Mouse (Mus musculus): ENCODE results near the gene Paxbp1. TPM values are rescaled to one million over a fixed set of nuclear protein-coding genes. Genes with fewer than 3 reads are reported as not detected.

Gene Paxbp1
- total RNA-seq, 1 experiment: 57.9 TPM

GRCm38 (mm10) chr16:90995023-90995422 is 49.3 kb downstream of the Paxbp1 start:
- H3K4me1 ChIP-seq (ENCODE audit: control insufficient read depth in 2 of 2, insufficient read depth in 2 of 2, low read length in 2 of 2, poor library complexity in 1 of 2): no peaks in the 10 kb centered on the region
- H3K36me3 ChIP-seq (ENCODE audit: control insufficient read depth, insufficient read depth, low read length, poor library complexity, severe bottlenecking): no peaks in the 10 kb centered on the region
- in situ Hi-C loops (cut with MboI; ENCODE audit: low sequenced_read_pairs in 2 of 2, unreplicated experiment in 2 of 2): no loop called here
- H3K9me3 ChIP-seq (ENCODE audit: control insufficient read depth, insufficient read depth, low read depth, low read length): no peaks in the 10 kb centered on the region
- DNase-seq (ENCODE audit: low read depth, low spot score): no peak
- H3K4me3 ChIP-seq (ENCODE audit: insufficient read depth in 1 of 2, low read depth in 1 of 2, low read length in 2 of 2, poor library complexity in 1 of 2, severe bottlenecking in 1 of 2): no peak overlapping the region
- H3K9ac ChIP-seq (ENCODE audit: insufficient read depth, low read depth, low read length, poor library complexity, severe bottlenecking): no peak overlapping the region
- H3K27ac ChIP-seq (ENCODE audit: insufficient read depth, low read depth, low read length, poor library complexity, severe bottlenecking): no peak overlapping the region
- TF ChIP-seq ZNF384 (IDR thresholded peaks at IDR 0.05; ENCODE audit: low read depth, low read length) (no peak), ZC3H11A (IDR thresholded peaks at IDR 0.05; ENCODE audit: borderline replicate concordance, low read depth, low read length) (no peak), MAFK (IDR thresholded peaks at IDR 0.05; ENCODE audit: insufficient read depth, low read depth, low read length) (no peak), CHD2 (IDR thresholded peaks at IDR 0.05; ENCODE audit: low read depth, low read length) (no peak), HCFC1 (IDR thresholded peaks at IDR 0.05; ENCODE audit: borderline replicate concordance, insufficient read depth, low read length) (no peak)

- DNase-seq (ENCODE audit: low read depth, low spot score): no peak
- TF ChIP-seq MAFK (IDR thresholded peaks at IDR 0.05; ENCODE audit: insufficient read depth, low read depth, low read length) (no peak), ZNF384 (IDR thresholded peaks at IDR 0.05; ENCODE audit: low read depth, low read length) (no peak), CHD2 (IDR thresholded peaks at IDR 0.05; ENCODE audit: low read depth, low read length) (no peak), HCFC1 (IDR thresholded peaks at IDR 0.05; ENCODE audit: borderline replicate concordance, insufficient read depth, low read length) (no peak)
- no peak overlapping the region for H3K9ac ChIP-seq (ENCODE audit: insufficient read depth, low read depth, low read length, poor library complexity, severe bottlenecking)
- no peak overlapping the region for H3K4me3 ChIP-seq (ENCODE audit: insufficient read depth in 1 of 2, low read depth in 1 of 2, low read length in 2 of 2, poor library complexity in 1 of 2, severe bottlenecking in 1 of 2)
- in situ Hi-C loops (cut with MboI; ENCODE audit: low sequenced_read_pairs in 2 of 2, unreplicated experiment in 2 of 2): no loop called here
- H3K36me3 ChIP-seq (ENCODE audit: control insufficient read depth, insufficient read depth, low read length, poor library complexity, severe bottlenecking): no peaks in the 10 kb centered on the region
- H3K4me1 ChIP-seq (ENCODE audit: control insufficient read depth in 2 of 2, insufficient read depth in 2 of 2, low read length in 2 of 2, poor library complexity in 1 of 2): no peaks in the 10 kb centered on the region
- H3K27ac ChIP-seq (ENCODE audit: insufficient read depth, low read depth, low read length, poor library complexity, severe bottlenecking): no peak overlapping the region
- no peaks in the 10 kb centered on the region for H3K9me3 ChIP-seq (ENCODE audit: control insufficient read depth, insufficient read depth, low read depth, low read length)
These were observed 55.2 kb downstream of the Paxbp1 start for GRCm38 (mm10) chr16:90989162-90989561.

- H3K27ac ChIP-seq (ENCODE audit: insufficient read depth, low read depth, low read length, poor library complexity, severe bottlenecking): no peak overlapping the region
- TF ChIP-seq ZNF384 (IDR thresholded peaks at IDR 0.05; ENCODE audit: low read depth, low read length) (no peak), MAFK (IDR thresholded peaks at IDR 0.05; ENCODE audit: insufficient read depth, low read depth, low read length) (no peak), CHD2 (IDR thresholded peaks at IDR 0.05; ENCODE audit: low read depth, low read length) (no peak), ZC3H11A (IDR thresholded peaks at IDR 0.05; ENCODE audit: borderline replicate concordance, low read depth, low read length) (no peak), HCFC1 (IDR thresholded peaks at IDR 0.05; ENCODE audit: borderline replicate concordance, insufficient read depth, low read length) (no peak)
- no peak overlapping the region for H3K9ac ChIP-seq (ENCODE audit: insufficient read depth, low read depth, low read length, poor library complexity, severe bottlenecking)
- no peaks in the 10 kb centered on the region for H3K36me3 ChIP-seq (ENCODE audit: control insufficient read depth, insufficient read depth, low read length, poor library complexity, severe bottlenecking)
- DNase-seq (ENCODE audit: low read depth, low spot score): no peak
- H3K4me3 ChIP-seq (ENCODE audit: insufficient read depth in 1 of 2, low read depth in 1 of 2, low read length in 2 of 2, poor library complexity in 1 of 2, severe bottlenecking in 1 of 2): no peak overlapping the region
- H3K9me3 ChIP-seq (ENCODE audit: control insufficient read depth, insufficient read depth, low read depth, low read length): no peaks in the 10 kb centered on the region
- in situ Hi-C loops (cut with MboI; ENCODE audit: low sequenced_read_pairs in 2 of 2, unreplicated experiment in 2 of 2): no loop called here
- no peaks in the 10 kb centered on the region for H3K4me1 ChIP-seq (ENCODE audit: control insufficient read depth in 2 of 2, insufficient read depth in 2 of 2, low read length in 2 of 2, poor library complexity in 1 of 2)
These were observed 55.7 kb downstream of the Paxbp1 start for GRCm38 (mm10) chr16:90988665-90989064.

- no peaks in the 10 kb centered on the region for H3K4me1 ChIP-seq (ENCODE audit: control insufficient read depth in 2 of 2, insufficient read depth in 2 of 2, low read length in 2 of 2, poor library complexity in 1 of 2)
- no peak overlapping the region for H3K9ac ChIP-seq (ENCODE audit: insufficient read depth, low read depth, low read length, poor library complexity, severe bottlenecking)
- no peaks in the 10 kb centered on the region for H3K9me3 ChIP-seq (ENCODE audit: control insufficient read depth, insufficient read depth, low read depth, low read length)
- H3K27ac ChIP-seq (ENCODE audit: insufficient read depth, low read depth, low read length, poor library complexity, severe bottlenecking): no peak overlapping the region
- no peak for DNase-seq (ENCODE audit: low read depth, low spot score)
- H3K36me3 ChIP-seq (ENCODE audit: control insufficient read depth, insufficient read depth, low read length, poor library complexity, severe bottlenecking): no peaks in the 10 kb centered on the region
- no peak overlapping the region for H3K4me3 ChIP-seq (ENCODE audit: insufficient read depth in 1 of 2, low read depth in 1 of 2, low read length in 2 of 2, poor library complexity in 1 of 2, severe bottlenecking in 1 of 2)
- TF ChIP-seq ZNF384 (IDR thresholded peaks at IDR 0.05; ENCODE audit: low read depth, low read length) (no peak), CHD2 (IDR thresholded peaks at IDR 0.05; ENCODE audit: low read depth, low read length) (no peak), HCFC1 (IDR thresholded peaks at IDR 0.05; ENCODE audit: borderline replicate concordance, insufficient read depth, low read length) (no peak), ZC3H11A (IDR thresholded peaks at IDR 0.05; ENCODE audit: borderline replicate concordance, low read depth, low read length) (no peak), MAFK (IDR thresholded peaks at IDR 0.05; ENCODE audit: insufficient read depth, low read depth, low read length) (no peak)
- in situ Hi-C loops (cut with MboI; ENCODE audit: low sequenced_read_pairs in 2 of 2, unreplicated experiment in 2 of 2): no loop called here
These were observed 56.3 kb downstream of the Paxbp1 start for GRCm38 (mm10) chr16:90988039-90988438.

- in situ Hi-C loops (cut with MboI; ENCODE audit: low sequenced_read_pairs in 2 of 2, unreplicated experiment in 2 of 2): no loop called here
- Histone ChIP-seq H3K27ac (ENCODE audit: insufficient read depth, low read depth, low read length, poor library complexity, severe bottlenecking) (no peak overlapping the region), H3K36me3 (ENCODE audit: control insufficient read depth, insufficient read depth, low read length, poor library complexity, severe bottlenecking) (peaks cover 2% of the 10 kb centered on the region; the same call in 1 of the 2 replicates), H3K9me3 (ENCODE audit: control insufficient read depth, insufficient read depth, low read depth, low read length) (no peaks in the 10 kb centered on the region), H3K9ac (ENCODE audit: insufficient read depth, low read depth, low read length, poor library complexity, severe bottlenecking) (no peak overlapping the region), H3K4me3 (ENCODE audit: insufficient read depth in 1 of 2, low read depth in 1 of 2, low read length in 2 of 2, poor library complexity in 1 of 2, severe bottlenecking in 1 of 2) (no peak overlapping the region), H3K4me1 (ENCODE audit: control insufficient read depth in 2 of 2, insufficient read depth in 2 of 2, low read length in 2 of 2, poor library complexity in 1 of 2) (no peaks in the 10 kb centered on the region)
- TF ChIP-seq MAFK (IDR thresholded peaks at IDR 0.05; ENCODE audit: insufficient read depth, low read depth, low read length): no peak
- no peak for TF ChIP-seq ZC3H11A (IDR thresholded peaks at IDR 0.05; ENCODE audit: borderline replicate concordance, low read depth, low read length)
- no peak for TF ChIP-seq HCFC1 (IDR thresholded peaks at IDR 0.05; ENCODE audit: borderline replicate concordance, insufficient read depth, low read length)
- no peak for TF ChIP-seq CHD2 (IDR thresholded peaks at IDR 0.05; ENCODE audit: low read depth, low read length)
- TF ChIP-seq ZNF384 (IDR thresholded peaks at IDR 0.05; ENCODE audit: low read depth, low read length): no peak
- no peak for DNase-seq (ENCODE audit: low read depth, low spot score)
These were observed 73.3 kb downstream of the Paxbp1 start for GRCm38 (mm10) chr16:90971004-90971403.
